In the genomic region with DNA sequence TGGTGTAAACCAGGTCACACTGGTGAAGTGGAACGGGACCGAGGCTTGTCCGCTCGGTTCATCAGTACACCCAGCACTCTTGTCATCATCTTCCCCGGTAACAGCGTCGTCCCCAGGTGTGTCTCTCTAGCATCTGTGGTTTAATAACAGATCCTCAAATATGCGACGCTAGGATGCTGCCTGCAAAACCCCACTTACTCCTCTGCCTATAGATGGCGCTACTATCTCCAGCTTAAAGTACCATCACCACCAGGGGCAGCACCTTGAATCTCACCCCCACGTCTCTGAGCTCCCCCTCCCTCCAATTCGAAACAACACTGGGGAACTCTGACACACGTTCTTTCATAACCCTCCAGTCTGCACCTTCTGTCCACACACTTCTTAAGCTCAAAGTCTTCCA, we compare ENCODE assay signal across 11 mouse cellular contexts.
A peak's percentile ranks its signal among the peaks of the same experiment; 100 is the strongest.
DNase-seq lines count a peak whose midpoint lies in the region; ATAC-seq and TF ChIP-seq lines count a peak whose summit lies in the region.
"Had no signal": no experiment of that assay in that cellular context is flagged by ENCODE, and none has a peak within 500 bp of the region (broad histone marks: within the 10 kb centered on the region; RNA-seq: fewer than 3 reads in every experiment).

No protein-coding gene starts in this region.

- TF ChIP-seq POLR2A in lung, adult 2 months (IDR thresholded peaks at IDR 0.05; ENCODE audit: borderline replicate concordance, extremely low read depth, low read depth, low read length), result no peak

- ATAC-seq in forebrain, postnatal 0 days, result no peak
- ATAC-seq in forebrain, embryonic 11.5 days (replicated peaks; ENCODE audit: low FRiP score), result no peak

- no peak overlapping the region; the same call in 1 of the 2 replicates for H3K27ac ChIP-seq in forebrain, postnatal 0 days (ENCODE audit: low read depth, low read length)
- no peak overlapping the region for H3K27ac ChIP-seq in forebrain, embryonic 11.5 days (ENCODE audit: low read depth, low read length)
- H3K27ac ChIP-seq: neural tube, embryonic 13.5 days had no signal

- 89% methylated on average over 13 of the region's 13 CpGs for WGBS in forebrain, postnatal 0 days
- WGBS in forebrain, embryonic 11.5 days, result 88% methylated on average over 13 of the region's 13 CpGs
- 71% methylated on average over 13 of the region's 13 CpGs for WGBS in lung, adult 2 months

- no peak overlapping the region for H3K4me3 ChIP-seq in forebrain, postnatal 0 days (ENCODE audit: low read depth, low read length)
- H3K4me3 ChIP-seq in forebrain, embryonic 11.5 days (ENCODE audit: low read depth, low read length), result no peak overlapping the region
- no peak overlapping the region for H3K4me3 ChIP-seq in lung, adult 2 months (replicated peaks; ENCODE audit: extremely low read depth, low read depth, low read length)
- H3K4me3 ChIP-seq: heart, embryonic 10.5 days; neural tube, embryonic 13.5 days had no signal

- no peaks in the 10 kb centered on the region for H3K9me3 ChIP-seq in forebrain, postnatal 0 days (ENCODE audit: low read length)
- H3K9me3 ChIP-seq in forebrain, embryonic 11.5 days (ENCODE audit: control insufficient read depth, low read length), result no peaks in the 10 kb centered on the region
- H3K9me3 ChIP-seq: heart, embryonic 10.5 days; neural tube, embryonic 13.5 days had no signal

- no peak for DNase-seq in forebrain, postnatal 0 days
- no peak for DNase-seq in forebrain, embryonic 11.5 days (ENCODE audit: low spot score)
- DNase-seq in lung, adult 2 months, result no peak
- no peak for DNase-seq in lung, postnatal 10 days
- DNase-seq in CD8-positive naive resting alpha-beta T cell, adult 2 months (ENCODE audit: low read depth in 2 of 2, low spot score in 2 of 2), result peak; percentile 0 to 12
- peak; percentile 18 for DNase-seq in induced T-regulatory cell, adult 2 months (ENCODE audit: low read depth)
- no peak for DNase-seq in layer of hippocampus, postnatal 14 days (ENCODE audit: low spot score in 2 of 2)
- no peak for DNase-seq in heart, adult 8-10 months (ENCODE audit: low spot score)
- DNase-seq: kidney, adult 9 months had no signal

- no peak overlapping the region for H3K4me2 ChIP-seq in forebrain, postnatal 0 days (ENCODE audit: low read depth)
- H3K4me2 ChIP-seq in forebrain, embryonic 11.5 days (ENCODE audit: low read depth, low read length, severe bottlenecking), result no peak overlapping the region

- no peaks in the 10 kb centered on the region for H3K27me3 ChIP-seq in forebrain, postnatal 0 days (ENCODE audit: insufficient read depth, low read length)
- H3K27me3 ChIP-seq in forebrain, embryonic 11.5 days (ENCODE audit: control insufficient read depth, insufficient read depth, low read length), result no peaks in the 10 kb centered on the region
- H3K27me3 ChIP-seq: neural tube, embryonic 13.5 days had no signal

- H3K9ac ChIP-seq in forebrain, postnatal 0 days, result no peak overlapping the region
- H3K9ac ChIP-seq in forebrain, embryonic 11.5 days (ENCODE audit: low read length), result no peak overlapping the region
- H3K9ac ChIP-seq: neural tube, embryonic 13.5 days had no signal

- H3K36me3 ChIP-seq in forebrain, postnatal 0 days (ENCODE audit: insufficient read depth), result no peaks in the 10 kb centered on the region
- no peaks in the 10 kb centered on the region for H3K36me3 ChIP-seq in forebrain, embryonic 11.5 days (ENCODE audit: control insufficient read depth, insufficient read depth, low read length)
- H3K36me3 ChIP-seq: heart, embryonic 10.5 days; neural tube, embryonic 13.5 days had no signal

- 0 out of 2 replicates have a peak, but pooled peaks cover 3% of the 10 kb centered on the region for H3K4me1 ChIP-seq in forebrain, postnatal 0 days (ENCODE audit: insufficient read depth)
- H3K4me1 ChIP-seq in forebrain, embryonic 11.5 days (replicated peaks; ENCODE audit: control insufficient read depth, insufficient read depth, low read length), result peaks cover 6% of the 10 kb centered on the region; the same call in 1 of the 2 replicates
- H3K4me1 ChIP-seq in lung, adult 2 months (ENCODE audit: control insufficient read depth, insufficient read depth, low read length), result no peaks in the 10 kb centered on the region

- TF ChIP-seq CTCF in forebrain, postnatal 0 days (IDR thresholded peaks at IDR 0.05; ENCODE audit: low read depth), result peak; percentile 48
- 0 out of 2 replicates have a peak, but pooled peaks have one; percentile 10 for TF ChIP-seq CTCF in lung, adult 2 months (IDR thresholded peaks at IDR 0.05; ENCODE audit: insufficient read depth, low read length)

Comparison
In these comparisons a context has a peak if more than half of its experiments do, and no peak if none do; other contexts are left out.
1. DNase-seq: peak in CD8-positive naive resting alpha-beta T cell, adult 2 months (2 of 2) and induced T-regulatory cell, adult 2 months (single experiment); none in forebrain, postnatal 0 days (single experiment), forebrain, embryonic 11.5 days (single experiment), lung, adult 2 months (single experiment), lung, postnatal 10 days (single experiment), layer of hippocampus, postnatal 14 days (0 of 2) and heart, adult 8-10 months (single experiment).